Mouse (Mus musculus) forelimb bud, embryonic 11.5 days (tissue): ENCODE results near the gene Tmem269.

Source experiments
- DNase-seq: peaks from one replicate; pipeline ENCODE4 v3.0.0-alpha.2; 2012; ENCODE audit warnings: low read depth, low spot score

Tmem269 gene

DNA sequence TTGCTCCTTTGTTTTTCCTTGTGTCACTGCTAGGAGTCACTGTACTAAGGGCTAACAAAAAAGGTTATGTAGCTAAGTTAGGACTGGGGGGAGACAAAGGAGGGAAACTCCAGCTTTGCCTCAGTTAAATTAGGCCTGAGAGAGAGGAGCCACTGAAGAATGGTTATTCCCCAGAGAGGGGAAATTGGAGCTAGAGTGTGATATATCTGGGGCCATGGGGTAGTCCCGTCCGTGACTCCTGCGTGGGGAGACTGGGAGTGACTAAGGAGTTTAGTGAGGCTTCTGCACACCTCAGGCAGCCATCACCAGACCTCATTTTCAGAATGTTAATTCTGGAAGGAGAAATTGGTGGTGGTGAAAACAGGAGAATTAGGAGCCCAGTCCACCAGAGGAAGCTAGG is 16.3 kb upstream of the Tmem269 start:
- no peak for DNase-seq

DNA sequence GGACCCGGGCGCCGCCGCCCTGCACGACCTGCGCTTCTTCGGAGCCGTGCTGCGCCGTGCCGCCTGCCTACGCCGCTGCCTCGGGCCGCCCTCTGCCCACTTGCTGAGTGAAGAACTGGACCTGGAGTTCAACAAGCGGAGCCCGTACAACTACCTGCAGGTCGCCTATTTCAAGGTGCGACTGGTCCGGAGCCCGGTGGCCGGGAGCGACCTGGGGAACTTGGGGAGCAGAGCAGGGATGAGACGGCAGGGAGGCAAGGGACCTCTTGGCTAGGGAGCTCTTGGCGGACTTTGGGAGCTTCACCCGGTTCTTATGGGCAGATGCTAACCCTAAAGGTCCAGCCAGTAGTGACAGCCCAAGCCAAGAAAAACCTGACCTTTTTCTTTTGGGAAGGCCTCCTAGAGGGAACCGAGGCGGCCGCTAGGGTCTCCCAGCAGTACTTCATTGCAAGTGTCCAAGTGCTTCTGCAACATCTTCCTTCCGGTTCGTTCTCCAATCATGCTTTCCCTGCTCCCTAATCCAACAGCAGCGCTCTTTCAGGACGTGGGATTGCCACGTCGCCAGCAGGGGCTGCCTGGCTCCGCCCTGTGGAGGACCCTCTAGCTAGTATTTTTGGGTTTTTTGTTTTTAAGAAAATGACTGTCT is 15.4 kb upstream of the Tmem269 start:
- DNase-seq, result peak; percentile 79

DNA sequence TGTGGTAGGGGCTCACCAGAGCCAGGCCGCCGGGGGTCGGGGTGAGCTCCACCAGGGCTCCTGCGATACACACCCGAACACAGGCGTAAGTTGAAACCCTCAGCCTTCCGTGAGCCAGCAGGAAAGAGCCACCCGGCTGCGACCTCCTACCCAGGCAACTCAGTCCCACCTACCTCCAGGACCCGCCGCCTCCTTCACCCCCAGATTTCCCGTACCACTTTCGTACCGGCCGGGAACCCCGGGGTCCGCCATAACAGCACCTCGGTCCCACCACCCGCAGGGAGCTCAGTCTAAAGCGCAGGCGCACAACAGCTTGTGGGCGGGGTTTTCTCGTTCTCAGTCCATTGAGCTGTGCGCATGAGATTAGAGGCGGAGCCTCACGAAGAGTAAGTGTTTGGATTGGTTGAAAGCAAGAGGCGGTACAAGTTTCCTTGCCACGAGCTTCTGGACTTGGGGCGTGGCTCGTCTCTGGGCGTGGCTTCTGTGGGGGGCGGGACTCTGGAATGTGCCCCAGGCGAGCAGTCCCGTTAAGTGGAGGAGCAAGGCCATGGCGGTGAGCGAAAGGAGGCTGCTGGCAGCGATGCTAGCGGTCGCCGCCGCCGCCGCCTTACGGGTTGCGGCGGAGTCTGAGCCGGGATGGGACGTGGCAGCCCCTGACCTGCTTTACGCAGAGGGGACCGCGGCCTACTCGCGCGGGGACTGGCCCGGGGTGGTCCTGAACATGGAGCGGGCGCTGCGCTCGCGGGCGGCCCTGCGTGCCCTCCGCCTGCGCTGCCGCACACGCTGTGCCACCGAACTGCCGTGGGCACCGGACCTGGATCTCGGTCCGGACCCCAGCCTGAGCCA is 14.6 kb upstream of the Tmem269 start, which contains the start of the genes AU022252 and P3h1:
TSS of gene AU022252 (minus strand) at position 303 of the 846 bp plus-strand sequence.
TSS of gene P3h1 (plus strand) at position 506 of the 846 bp plus-strand sequence.
- DNase-seq, result peak; percentile 99

DNA sequence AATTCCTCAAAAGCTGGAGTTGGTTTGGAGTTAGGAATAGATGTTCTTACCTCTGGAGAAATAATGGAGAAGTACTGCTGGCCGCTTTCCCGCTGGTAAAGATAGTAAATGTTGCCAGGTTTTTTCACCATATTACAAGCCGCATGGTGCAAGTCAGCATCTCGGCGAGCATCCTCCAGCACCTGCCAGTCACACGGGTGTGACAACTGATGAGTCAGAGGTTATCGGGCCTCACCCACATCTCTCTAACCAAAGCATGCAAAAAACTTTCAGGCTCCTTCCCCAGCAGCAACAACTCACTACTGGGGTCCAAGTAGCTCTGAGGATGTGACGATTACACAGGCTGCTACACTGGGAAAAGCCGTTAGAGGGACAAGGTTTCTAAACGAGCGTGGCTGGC is 8.7 kb upstream of the Tmem269 start:
- no peak for DNase-seq

DNA sequence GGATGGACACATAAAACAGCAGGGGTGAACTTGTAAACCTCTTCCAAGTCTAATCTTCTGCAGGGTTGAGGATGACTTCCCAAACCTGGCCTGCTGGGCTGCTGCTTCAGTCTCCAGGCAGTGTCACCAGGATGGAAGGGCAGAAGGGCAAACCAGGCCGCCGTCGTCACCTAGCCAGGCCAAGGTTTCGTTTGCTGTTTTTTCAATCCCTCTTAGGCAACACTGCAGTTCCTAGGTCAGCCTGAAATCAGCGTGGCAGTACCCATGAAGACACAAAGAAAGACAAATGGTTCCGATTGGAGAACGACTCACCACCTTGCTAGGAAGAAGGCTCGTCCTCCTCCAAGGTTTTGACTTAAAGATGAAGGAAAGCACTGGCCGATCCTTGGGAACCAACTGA is 7.7 kb upstream of the Tmem269 start:
- no peak for DNase-seq

DNA sequence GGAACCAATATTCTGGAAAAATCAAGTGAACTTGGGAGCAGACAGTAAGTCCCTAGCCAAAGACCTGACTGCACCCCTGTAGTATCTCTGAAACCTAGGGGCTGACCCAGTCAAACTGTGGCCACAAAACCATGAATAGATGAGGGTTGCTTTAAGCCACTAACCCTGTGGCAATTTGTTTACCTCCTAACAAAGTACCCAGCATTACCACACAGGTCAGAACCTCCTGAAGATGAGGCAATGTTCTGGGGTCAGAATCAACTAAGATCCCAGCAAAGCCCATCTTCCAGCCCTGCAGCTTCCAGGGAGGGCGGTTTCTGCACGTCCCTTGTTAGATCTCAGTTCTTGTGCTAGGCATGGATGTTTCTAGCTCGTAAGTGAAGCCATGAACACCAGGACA is 6.5 kb upstream of the Tmem269 start:
- no peak for DNase-seq

DNA sequence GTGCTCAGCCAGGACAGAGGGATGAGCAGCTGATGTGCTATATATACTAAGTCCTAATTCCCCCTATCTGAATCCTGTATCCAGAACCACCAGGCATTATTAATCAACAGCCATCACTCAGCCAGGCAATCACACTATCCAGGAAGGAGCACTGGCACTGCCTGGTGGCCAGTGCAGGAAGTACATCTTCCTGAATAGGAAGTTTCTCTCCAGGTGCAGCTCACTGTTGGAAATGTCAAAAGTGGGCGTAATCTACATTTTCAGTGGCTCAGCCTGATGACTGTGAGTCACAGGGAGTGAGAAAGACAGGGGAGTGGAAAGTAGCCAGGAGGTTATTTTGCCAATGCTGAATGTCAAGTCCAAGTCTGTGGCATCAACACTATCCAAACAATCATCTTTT is 5.7 kb upstream of the Tmem269 start:
- no peak for DNase-seq

DNA sequence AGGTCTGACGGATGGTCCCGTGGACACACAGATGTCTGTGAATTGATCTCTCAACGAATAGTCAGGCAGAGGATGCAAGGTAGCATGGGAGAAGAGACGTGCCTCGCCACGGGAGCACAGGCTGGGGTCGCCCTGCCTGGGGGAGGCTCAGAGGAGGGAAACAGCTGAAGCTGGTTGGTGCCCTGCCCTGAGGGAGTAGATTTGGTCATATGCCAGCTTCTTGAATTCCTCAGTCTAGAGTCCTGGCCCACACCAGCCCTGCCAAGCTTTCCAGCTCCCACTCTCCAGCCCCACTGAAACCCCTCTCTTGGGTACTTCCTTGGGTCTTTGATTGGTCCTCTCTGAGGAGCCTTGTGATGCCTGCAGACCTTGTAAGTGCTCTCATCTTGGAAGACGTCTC is 1.4 kb downstream of the Tmem269 start:
- DNase-seq, result no peak

DNA sequence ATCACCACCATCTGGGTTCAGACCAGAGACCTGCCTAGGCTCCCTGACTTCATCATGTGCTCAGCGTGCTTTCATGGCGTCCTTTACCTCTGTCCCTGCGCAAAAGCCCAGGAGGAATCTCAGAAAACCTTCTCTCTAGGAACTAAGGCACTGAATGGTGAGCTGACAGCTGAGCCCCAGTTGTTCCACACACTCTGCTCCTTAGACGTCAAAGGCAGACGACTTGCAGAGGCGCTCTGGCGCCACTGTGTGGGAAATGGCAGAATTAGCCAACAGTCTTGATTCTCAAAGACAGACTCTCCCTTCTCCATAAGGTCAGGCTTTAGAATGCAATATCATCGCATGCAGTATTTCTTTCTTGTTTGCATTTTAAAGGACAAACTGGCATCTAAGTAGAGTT is 13.3 kb downstream of the Tmem269 start:
- peak; percentile 67 for DNase-seq

DNA sequence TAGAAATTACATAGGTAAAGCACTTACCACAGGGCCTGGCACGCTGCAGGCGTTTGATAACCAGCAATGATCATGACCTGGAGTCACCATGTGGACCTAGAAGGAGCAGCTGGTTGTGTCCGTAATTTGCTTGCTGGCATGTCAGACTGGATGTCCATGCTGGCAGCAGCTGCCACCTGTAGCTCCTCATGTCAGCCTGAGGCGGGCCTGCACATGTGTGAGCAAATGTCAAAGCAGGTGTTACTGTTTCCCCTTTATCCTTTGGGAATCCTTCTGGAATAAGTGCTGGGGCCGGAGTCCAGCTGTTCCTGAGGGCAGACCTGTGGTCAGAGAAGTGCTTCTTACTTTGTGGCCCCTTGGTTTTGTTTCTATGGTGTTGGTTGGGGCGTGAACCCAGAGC is 19.9 kb downstream of the Tmem269 start:
- no peak for DNase-seq

DNA sequence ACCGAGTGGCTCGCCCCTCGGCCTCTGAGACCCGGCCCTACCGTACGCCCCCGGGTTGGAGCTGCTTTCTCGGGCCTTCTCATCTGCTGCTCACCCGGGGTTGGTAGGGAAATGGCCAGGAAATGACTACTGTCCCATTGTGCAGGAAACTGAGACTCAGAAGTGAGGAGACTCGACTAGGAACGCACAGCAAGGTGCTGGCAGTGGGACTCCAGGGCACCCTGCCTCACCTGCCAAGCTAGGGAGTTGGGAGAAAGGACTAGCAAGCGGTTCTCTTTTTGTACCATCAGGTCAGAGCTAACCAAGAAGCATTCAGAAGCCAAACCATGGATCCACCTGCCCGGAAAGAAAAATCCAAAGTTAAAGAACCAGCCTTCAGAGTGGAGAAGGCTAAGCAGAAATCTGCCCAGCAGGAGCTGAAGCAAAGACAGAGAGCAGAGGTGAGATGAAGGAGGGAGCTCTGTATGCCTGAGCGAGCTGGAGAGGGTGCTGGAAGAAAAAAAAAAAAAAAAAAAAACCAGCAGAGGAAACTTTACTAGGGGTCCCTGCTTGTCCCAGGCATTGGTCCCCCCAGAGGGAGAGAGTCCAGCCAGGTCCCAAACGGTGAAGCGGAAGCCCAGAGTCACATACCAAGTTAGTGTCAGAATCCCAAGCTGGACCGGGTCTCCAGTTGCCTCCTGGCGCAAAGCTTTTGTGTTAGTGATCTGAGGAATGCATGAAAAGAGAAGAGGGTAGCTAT is 22.3 kb downstream of the Tmem269 start:
- no peak for DNase-seq

DNA sequence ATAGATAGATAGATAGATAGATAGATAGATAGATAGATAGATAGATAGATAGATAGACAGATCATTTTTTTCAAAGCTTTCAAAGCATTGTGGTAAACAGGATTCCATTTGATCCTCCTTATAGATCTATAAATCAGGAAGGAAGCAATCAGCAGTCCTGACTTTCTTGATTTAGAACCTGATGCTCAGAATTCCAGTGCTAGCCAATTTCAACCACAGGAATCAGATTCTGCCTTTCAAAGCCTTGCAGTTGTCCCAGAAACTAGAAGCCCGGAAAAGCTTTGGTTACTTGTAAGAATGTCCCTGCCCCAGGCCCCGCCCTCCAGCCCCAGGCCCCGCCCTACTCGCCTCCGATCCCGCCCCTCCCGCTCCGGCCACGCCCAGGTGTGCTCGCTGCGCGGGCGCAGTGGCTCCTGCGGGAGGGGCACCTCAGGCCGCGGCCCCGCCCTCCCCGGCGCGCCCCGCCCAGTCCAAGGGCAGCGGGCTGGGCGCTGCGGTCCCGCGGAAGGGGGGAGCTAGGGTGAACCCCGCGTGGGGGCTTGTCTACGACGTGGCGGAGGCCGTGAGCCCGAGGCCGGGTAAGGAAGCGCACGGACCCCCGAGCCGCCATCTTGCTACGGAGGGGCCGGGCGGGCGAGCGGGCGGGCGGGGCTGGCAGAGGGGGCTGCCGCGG is 23.0 kb downstream of the Tmem269 start, which contains the start of gene Svbp:
TSS of gene Svbp (plus strand) at position 398 of the 673 bp plus-strand sequence.
- peak; percentile 79 for DNase-seq

DNA sequence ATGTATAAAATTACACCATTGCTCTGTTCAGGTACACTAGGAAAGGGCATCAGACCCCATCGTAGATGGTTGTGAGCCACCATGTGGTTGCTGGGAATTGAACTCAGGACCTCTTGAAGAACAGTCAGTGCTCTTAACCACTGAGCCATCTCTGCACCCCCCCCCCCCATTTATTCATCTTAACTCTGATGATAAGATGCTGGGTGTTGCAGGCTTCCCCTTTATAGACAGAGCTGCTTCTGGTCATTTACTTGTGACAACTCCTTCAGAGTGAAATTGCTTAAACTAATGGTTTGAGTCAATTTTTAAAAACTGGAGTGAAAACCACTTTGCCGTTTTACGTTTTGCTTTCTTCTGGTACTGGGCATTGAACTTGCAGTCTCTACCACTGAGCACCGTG is 25.3 kb downstream of the Tmem269 start:
- no peak for DNase-seq

DNA sequence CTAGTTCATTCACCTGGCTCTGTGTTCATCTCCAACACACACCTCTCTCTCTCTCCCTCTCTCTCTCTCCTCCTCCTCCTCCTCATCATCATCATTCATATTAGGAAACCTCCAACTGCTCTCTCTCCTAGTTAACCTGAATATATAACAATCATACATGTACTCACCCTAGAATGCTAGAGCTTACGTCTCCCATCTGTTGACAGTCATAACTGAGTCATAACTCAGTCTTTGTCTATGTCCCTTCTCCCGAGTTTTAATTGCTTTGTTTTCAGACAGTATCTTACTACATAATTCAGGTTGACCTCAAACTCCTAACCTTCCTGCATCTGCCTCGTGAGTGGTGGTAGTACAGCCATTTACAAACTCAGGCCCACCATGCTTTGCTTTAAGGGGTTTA is 26.7 kb downstream of the Tmem269 start:
- no peak for DNase-seq

DNA sequence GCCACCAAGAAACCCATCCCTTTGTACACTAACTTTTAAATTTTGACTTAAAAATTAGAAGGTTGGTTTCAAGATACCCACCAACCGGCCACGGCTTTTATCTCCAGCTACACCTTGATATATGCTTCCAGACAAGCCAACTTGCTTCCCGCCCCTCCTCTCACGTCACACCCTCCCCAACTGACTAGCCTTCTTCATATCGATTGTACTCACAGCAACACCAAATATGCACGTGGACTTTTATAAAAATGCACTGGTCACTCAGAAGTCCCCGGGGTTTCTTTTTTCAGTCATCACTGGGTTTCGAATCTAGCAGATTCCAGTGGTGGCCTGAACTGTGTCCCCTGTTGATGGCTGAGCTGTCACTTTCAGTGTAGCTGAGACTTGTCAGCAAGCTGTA is 27.4 kb downstream of the Tmem269 start:
- no peak for DNase-seq

DNA sequence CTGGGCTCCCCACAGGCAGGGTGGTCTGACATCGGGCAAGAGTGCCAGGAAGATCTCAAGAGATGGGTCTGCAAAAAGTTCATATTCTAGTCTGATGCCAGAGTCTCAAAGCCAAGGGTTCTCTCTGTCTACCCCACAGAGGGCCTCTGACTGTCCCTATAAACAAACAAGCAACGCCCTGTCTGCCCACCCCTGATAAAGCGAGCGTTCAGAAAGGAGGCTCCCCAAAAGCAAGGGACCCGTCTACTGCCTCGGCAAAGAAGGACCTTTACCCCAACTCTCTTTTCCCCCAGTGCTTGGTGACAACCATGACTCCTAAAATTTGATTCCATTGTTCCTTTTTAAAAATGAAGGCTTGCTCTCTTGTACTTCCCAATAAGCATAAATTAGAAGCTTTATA is 28.2 kb downstream of the Tmem269 start, which contains the start of gene Ermap:
TSS of gene Ermap (minus strand) at position 148 of the 400 bp plus-strand sequence.
- DNase-seq, result no peak

DNA sequence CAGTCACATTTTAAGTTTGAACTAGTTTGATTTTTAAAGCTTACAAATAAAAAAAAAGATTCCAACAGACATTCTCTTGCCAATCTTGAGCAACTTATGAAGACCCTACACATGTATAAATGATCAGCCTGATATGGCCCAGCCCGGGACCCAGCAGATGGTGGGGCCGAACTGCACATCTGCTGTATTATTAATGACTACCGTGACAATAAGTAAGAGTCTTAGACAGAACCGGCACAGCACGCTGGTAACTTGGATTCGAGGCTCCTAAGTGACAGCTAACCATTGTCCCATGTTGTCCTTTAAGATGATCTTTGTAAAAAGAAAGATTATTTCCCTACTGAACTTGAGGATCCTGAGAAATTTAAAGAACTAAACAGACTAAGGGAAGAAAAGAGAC is 28.6 kb downstream of the Tmem269 start:
- no peak for DNase-seq

DNA sequence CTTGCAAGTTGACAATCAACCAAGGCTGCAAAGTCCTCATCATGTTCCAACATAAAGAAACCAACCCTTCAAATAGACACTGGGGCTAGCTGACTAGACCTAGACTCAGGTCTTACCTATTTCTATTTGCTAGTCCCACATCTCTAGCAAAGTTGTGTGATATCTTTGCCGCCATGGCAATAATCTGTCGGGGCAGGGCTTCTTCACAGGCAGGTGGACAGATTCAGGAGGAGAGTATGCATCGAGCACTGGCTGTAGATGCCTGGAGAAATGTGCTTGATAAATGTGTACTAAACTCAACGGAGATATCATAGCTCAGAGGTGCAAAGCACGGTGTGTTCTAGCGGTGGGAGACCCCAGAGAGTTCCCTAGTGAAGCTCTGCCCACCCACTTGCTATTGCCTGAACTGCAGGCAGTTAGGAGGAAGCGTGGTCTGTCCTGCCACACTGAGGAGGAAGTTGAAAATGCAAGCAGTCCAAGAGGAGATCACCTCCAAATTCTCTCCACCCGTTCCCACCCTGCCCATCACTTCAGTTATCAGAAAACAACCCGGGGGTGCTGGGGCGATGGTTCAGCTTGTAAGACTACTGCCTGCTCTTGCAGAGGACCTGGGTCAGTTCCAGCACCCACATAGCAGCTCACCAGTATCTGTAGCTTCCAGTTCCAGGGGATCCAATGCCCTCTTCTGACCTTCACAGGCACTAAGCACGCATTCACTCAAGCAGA is 29.8 kb downstream of the Tmem269 start:
- DNase-seq, result no peak

DNA sequence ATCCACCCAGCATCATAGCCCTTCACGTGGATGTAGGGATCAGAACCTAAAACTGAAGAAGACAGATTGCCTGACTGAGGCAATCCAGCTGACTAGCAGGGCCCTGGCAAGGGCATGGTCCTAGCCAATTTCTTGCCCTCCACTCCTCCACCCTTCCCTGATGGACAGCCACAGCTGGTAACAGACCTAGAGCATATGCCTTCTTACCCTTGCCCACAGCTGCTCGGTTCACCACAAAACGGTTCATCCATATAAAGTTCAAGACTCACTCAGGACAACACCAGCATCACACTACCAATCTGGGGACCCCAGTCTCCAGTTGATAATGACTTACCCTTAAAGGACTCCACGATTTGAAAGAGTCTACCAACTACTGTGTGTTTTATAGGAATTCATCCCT is 32.2 kb downstream of the Tmem269 start:
- DNase-seq, result no peak

DNA sequence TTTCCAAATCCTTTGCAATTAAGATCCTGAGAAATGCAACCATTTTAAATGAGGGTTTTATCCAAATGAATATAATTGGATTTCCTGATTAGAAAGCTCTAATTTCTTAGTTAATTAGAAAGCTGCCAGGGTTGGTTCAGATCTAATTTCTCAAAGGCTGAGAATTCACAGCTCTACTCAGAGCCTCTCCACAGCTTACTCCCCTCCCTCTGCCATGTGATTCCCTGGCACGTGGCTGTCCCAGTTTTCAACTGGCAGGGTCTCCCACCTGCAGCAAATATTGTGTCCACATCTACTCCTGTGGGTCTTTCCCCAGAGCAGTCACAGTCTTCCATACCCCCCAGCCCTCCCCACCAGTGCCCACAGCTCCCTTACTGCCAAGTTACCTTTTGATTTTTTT is 34.5 kb downstream of the Tmem269 start:
- DNase-seq, result no peak

DNA sequence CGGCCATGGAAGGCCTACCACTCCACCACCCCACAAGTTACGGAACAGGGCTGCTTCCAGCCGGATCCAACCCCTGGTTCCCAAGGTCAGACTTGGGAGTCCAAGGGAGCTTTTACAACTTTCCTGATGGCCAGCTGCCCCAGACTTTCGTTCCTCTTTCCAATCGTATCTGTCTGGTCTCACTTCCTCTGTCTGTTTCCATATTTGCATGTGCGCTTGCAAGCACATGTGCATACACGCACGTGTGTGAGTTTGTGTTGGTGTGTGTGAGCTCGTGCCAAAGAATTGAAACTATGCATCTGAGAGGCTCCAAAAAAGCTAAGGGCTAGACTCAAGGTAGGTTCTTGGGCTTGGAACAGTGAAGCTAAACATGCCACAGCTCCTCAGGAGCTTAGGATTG is 36.6 kb downstream of the Tmem269 start:
- DNase-seq, result no peak
